Mouse (Mus musculus): Measurements from ENCODE around the gene Zbtb20. TPM values are rescaled to one million over a fixed set of nuclear protein-coding genes. Genes with fewer than 3 reads are reported as not detected.
"Not testable (repeated sequence)": the region's sequence is repeated elsewhere in the genome, so short reads cannot be mapped to it uniquely, and the experiment has no call there.

Gene Zbtb20
- total RNA-seq, 2 experiments from 2014 or later, result 108 to 119 TPM

DNA sequence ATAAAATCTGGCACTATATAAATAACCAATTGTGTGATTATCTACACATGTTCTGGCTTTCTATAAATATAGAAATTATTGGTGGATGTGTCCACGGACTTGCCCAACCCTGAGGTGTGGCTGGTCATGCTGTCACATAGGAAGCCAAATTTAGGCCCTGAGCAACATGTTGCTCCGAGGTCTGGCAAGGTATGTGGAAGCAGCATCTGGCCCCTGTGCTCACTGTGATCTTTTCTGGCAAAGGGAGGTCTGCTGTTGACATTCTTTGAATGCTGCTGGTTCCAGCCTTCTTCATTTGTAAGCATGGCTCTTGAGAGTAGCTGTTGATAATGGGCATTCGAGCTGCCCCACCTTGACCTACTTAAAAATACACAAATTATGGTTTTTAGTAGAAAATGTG, 35.0 kb downstream of the Zbtb20 start:
- DNase-seq, result no peak

DNA sequence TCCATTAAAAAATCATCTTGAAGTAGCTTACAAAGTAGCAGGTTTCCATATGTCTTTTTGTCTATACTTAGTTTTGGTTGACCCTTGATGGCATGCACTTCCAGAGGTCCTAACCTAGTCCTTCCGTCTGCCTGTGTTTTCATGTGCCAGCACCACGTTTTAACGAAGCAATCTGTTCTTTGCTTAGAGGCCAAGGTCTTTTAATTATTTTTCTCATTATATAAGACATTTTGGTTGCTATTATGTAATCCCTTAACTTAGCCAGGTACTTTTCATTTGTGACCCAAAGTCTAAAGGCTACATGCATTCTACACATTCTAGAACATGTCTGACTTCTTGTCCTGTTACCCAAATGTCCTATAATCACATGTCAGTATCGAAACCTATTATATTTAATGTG, 35.6 kb downstream of the Zbtb20 start:
- no peak for DNase-seq

GRCm38 (mm10) chr16:42911815-42912214, 36.1 kb downstream of the Zbtb20 start:
- DNase-seq, result no peak

DNA sequence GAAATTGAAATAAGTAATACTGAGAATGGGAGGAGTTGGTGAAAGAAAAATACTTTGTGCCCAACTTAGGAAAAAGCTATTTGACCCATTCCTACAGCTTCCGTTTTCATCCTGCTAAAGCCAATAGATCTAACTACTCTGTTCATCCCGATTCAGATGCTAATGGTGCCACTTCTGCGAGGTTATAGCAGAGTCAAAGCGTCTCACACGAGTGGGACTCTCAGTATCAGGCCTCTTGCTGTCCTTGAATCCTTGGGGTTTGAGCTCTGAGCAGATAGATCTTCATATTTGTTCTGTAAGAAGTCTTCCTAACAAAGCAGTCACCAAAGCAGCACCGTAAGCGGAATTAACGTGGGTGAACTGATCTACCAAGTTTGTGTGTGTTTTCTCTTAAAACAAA, 37.6 kb downstream of the Zbtb20 start:
- no peak for DNase-seq

DNA sequence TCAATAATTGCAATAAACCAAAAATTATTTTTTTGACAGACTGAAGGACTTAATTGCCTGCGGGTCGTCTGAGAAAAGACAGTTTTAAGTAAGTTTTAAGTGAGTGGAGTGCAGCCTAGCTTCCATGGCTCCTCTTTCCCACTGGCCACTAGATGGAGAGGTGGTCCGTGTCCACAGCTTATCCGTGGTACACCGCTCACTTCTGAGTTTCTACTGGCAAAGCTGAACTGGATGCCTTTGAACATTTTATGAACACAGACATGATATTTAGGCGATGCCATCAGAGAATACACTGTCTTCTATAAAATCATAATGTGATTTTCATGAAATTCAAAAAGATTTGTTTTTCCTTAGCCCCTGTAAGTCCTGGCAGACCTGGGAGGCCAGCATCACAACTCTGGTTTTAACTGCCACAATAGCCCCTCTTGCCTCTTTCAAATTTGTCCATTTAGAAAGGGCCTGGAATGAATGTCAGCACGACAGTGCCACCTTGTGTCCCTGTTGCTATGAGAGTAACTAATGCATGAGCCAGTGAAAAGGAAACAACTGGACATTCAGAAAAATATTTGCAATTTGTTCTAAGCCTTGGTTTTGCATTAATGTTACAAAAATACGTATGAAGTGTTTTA, 38.9 kb downstream of the Zbtb20 start:
- DNase-seq, result peak; percentile 52

- DNase-seq, result no peak
Observed at GRCm38 (mm10) chr16:42919992-42920760, 44.5 kb downstream of the Zbtb20 start.

- no peak for DNase-seq
Observed at GRCm38 (mm10) chr16:42921436-42921835, 45.8 kb downstream of the Zbtb20 start.

DNA sequence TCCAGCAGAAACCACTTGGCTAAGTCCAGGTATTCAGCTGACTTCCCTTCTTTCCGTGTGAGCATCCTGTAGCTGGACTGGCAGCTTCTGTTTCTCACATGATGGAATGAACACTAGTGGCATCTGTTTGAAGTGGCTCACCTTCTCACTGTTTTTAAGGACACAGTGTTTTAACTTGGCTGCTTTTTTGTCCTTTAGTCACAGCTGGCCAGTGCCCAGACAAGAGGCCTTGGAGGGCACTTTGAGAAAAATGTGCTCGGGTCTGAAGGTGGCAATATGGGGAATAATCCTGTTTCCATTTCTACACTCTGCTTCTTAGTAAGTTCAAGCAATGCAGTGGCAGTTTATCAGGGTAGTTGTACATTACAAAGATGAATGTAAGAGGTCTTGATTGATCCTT, 62.5 kb downstream of the Zbtb20 start:
- no peak for DNase-seq

- no peak for DNase-seq
Observed at GRCm38 (mm10) chr16:42947016-42947415, 71.3 kb downstream of the Zbtb20 start.

GRCm38 (mm10) chr16:42955401-42955800, 79.7 kb downstream of the Zbtb20 start:
- DNase-seq, result not testable (repeated sequence)

DNA sequence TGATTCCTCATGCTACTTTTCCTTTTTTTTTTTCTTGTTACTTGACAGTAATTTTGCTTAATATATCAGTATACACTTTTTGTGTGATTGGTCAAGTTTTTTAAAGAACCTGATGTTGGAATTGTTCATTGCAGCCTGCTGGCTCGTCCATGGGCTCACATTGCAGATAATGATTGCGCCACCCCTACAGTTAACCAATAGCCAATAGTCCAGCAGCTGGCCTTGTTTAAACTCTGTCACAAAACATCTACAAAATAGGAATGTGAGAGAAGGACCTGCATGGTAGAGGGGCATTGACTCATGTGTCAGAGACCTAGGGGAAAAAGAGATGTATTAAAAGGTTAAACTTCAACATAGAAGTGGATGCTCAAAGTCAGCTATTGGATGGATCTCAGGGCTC, 97.2 kb downstream of the Zbtb20 start:
- DNase-seq, result no peak

- DNase-seq, result no peak
Observed at GRCm38 (mm10) chr16:42998896-42999295, 123.2 kb downstream of the Zbtb20 start.

DNA sequence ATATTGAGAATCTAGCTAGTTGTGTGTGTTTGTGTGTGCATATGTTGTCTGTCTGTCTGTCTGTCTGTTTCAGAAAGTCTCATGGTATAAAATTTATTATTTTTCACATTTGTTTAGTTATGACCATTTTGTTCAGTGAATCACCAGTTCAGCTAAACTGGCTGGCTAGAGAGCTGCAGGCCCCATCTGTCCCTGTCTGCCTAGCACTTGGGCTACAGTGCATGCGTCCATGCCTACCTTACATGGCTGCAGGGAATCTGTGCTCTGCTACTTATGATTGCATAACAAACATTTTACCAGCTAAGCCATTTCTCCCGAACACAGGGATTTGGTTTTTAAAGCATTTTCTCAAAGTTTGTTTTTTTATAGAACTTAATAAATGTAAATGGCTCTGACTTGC, 150.7 kb downstream of the Zbtb20 start:
- DNase-seq, result no peak

GRCm38 (mm10) chr16:43029243-43029642, 153.6 kb downstream of the Zbtb20 start:
- no peak for DNase-seq

GRCm38 (mm10) chr16:43035709-43036108, 160.0 kb downstream of the Zbtb20 start:
- DNase-seq, result no peak

DNA sequence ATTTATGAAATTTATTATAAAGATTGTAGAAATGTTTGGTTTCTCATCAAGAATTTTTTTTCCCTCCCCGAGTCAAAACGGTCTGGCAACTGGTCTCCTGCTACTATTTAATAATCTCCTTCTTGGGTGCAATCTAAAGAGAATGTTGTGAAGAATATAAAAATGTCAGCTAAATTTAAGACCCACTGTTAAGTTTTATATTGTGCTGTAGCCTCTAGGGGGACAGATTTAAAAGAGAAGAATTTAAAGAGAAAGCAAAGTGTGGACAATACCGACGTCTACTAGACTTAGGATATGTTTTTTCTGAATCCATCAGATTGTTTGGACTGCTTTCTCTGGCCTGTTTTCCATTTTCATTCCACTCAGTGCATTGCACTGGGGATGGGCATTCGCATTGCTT, 160.8 kb downstream of the Zbtb20 start:
- DNase-seq, result no peak

DNA sequence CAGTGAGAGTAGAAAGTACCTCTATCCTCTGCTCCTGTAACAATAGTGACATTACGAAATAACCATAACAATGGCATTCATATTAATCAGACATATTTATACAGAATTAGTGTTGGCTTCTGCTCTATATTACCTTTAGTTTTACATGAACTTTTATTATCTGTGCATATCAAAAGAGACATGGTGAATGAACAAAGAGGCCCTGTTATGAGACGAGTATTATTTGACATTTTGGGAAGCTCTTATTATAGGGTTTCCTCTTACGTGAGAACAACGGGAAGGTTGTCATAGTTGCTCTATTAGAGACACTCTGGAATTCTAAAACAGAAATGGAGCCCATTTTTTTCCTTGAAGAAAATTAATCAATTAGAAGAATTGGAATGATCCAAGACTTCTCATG, 161.6 kb downstream of the Zbtb20 start:
- no peak for DNase-seq

DNA sequence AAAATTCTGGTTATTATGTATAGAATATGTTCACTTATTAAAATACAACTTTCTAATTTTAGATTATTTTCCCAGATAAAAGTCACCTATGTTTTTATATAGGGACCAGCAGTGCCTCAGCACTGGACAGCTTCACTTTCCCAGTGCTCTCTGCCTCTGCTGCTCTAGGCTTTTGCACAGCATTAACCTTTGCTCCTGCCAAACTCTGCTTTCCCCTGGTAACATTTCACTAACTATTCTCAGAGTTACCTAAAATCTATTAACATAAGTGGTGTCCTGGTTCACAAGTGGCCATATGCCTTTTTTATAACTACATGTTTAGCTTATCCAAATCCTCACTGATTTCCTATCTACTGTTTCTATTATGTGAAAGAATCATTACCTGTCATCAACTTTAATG, 169.9 kb downstream of the Zbtb20 start:
- DNase-seq, result no peak

- DNase-seq, result no peak
Observed at GRCm38 (mm10) chr16:43046686-43047085, 171.0 kb downstream of the Zbtb20 start.

GRCm38 (mm10) chr16:43069666-43070295, 194.1 kb downstream of the Zbtb20 start:
- no peak for DNase-seq

DNA sequence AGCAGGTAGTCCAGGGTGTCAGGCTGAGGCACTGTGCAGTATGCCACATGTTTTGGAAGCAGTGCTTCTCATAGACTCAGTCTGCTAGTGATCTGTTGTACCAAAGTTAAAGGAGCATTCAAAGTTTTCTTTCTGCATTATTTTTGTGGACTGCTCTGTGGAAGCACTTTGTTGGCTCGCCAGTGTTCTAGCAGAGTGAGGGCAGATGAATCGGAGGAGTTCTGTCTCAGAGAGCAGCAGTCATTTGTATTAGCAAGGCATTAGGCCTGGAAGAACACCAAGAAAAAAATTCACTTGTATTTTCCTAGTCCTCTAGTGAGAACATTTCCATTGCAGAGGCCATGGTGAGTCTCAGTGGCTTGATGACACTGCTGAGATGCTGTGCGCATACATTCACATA, 196.2 kb downstream of the Zbtb20 start:
- no peak for DNase-seq

DNA sequence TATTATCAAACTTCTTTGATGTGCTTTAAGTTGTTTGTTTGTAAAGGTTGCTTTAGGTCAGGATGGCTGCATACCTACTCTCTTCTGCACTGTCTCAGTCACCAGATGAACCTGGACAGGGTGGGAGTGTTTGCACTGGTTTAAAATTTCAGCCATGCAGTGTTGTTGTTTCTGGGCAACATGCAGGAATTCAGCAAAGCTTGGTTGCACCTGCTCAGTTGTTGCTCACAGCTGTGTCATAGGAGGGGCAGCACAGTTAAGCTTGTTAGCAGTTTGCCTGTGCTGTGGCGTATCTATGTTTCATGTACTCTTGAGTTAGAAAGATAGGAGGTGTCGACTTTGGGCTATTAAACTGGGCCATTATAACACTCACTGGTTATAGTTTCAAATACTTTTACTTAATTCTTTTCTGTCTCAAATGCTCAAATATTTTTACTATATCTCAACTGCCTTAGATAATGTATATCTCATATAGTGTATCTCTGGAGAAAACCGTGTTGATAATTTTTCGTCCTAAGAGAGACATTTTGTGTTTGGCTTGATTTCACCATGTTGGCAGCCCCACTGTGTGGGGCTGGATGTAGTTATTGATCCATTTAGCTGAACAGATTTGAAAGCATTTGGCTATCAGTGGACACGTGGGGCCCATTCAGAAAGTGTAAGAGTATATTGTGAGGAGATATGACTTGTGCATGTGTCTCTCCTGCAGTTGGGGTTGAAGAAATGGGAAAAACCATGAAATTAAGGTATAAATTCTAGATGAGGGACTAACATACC, 197.3 kb downstream of the Zbtb20 start:
- DNase-seq, result no peak

DNA sequence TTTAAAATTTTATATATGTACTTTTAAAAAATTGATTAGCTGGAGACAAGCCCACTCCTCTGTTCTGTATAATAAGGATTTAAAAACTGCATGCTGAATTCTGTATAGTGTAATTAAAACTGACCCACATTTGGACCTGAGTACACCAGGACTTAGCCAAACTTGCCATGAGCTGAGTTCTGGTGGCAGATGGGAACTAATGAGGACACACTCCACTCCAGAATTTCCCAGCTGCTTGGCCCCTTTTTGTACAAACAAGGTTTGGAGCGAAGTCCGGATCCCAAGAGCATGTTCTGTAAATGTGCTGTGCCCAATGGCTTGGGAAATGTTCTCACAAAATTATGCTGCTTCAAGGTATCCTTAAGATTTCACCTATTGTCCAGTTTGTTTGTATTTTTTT, 204.7 kb downstream of the Zbtb20 start:
- no peak for DNase-seq

Measured in gastrocnemius, postnatal 10 days (tissue).